Mouse (Mus musculus) megakaryocyte, embryonic 14.5 days (primary cell): ENCODE results near the gene Ptdss2.

Experiments used
- FLI1 ChIP-seq: IDR thresholded peaks from 2 replicates; pipeline ENCODE4 v1.6.1; 2012; ENCODE audit warnings: low read length, inconsistent platforms, mixed read lengths
- GATA1 ChIP-seq: IDR thresholded peaks from 3 replicates; pipeline ENCODE4 v1.6.1; 2012; ENCODE audit warnings: mixed read lengths, low read length, inconsistent platforms, borderline replicate concordance

DNA sequence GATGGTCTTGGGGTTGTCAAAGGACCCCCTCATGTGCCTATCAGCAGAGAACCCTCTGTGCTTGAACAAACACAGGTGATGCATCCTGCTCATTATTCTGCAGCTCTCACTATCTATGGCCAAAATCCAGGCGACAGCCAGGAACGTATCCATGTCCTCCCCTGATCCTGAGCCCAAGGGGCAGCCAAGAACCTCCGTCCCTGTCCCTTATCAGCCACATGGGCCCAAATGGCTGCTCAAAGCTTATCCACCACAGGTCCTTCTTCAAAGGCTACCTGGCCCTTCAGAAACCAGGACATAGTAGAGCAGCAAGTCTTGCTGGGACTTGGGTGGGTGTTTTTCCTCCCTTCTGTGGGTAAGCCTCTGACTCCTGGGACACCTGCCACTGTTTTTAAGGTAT, 66.0 kb downstream of the Ptdss2 start:
- TF ChIP-seq GATA1: no peak
- TF ChIP-seq FLI1: no peak
